Mouse (Mus musculus) lung, embryonic 15.5 days (tissue): ENCODE measurements around the gene Rsph3b. TPM values are rescaled to one million over a fixed set of nuclear protein-coding genes. Genes with fewer than 3 reads are reported as not detected.
A peak's percentile ranks its signal among the peaks of the same experiment; 100 is the strongest.

Source experiments
- ATAC-seq: fragments of 200-750 bp; cut with Nextera tagmentation; 2 replicates; pipeline ENCODE4 v1.8.0; 2017; ENCODE audit warnings: moderate number of reproducible peaks, borderline replicate concordance; ENCODE audit not compliant: low FRiP score, low TSS enrichment; ENCODE audit errors: extremely low read depth
- H3K27ac ChIP-seq: fragments of 300-500 bp; sonication (generic); 2 replicates; pipeline ENCODE4 v1.5.1; 2015; ENCODE audit warnings: moderate library complexity, mild to moderate bottlenecking, inconsistent platforms
- H3K27me3 ChIP-seq: fragments of 300-500 bp; sonication (generic); 2 replicates; pipeline ENCODE4 v1.6.1; 2015; ENCODE audit warnings: inconsistent platforms
- H3K36me3 ChIP-seq: fragments of 300-500 bp; sonication (generic); 2 replicates; pipeline ENCODE4 v1.6.1; 2015; ENCODE audit warnings: inconsistent platforms
- H3K4me1 ChIP-seq: fragments of 300-500 bp; sonication (generic); 2 replicates; pipeline ENCODE4 v1.6.1; 2015; ENCODE audit warnings: inconsistent platforms
- H3K4me2 ChIP-seq: fragments of 300-500 bp; sonication (generic); 2 replicates; pipeline ENCODE4 v1.6.1; 2015; ENCODE audit warnings: inconsistent platforms, mild to moderate bottlenecking, moderate library complexity
- H3K4me3 ChIP-seq: fragments of 300-500 bp; sonication (generic); 2 replicates; pipeline ENCODE4 v1.5.1; 2015; ENCODE audit warnings: mild to moderate bottlenecking, inconsistent platforms
- H3K9ac ChIP-seq: fragments of 300-500 bp; sonication (generic); 2 replicates; pipeline ENCODE4 v1.6.1; 2015; ENCODE audit warnings: inconsistent platforms
- H3K9me3 ChIP-seq: fragments of 300-500 bp; sonication (generic); 2 replicates; pipeline ENCODE4 v1.6.1; 2016; ENCODE audit warnings: inconsistent platforms
- WGBS: fragments of 180-500 bp; shearing (Covaris S2); methylation state at CpG from one replicate; pipeline ENCODE4 v1.1.7; 2015; 5-methylcytosine and 5-hydroxymethylcytosine counted together
- microRNA-seq: library from miRNA; unstranded; fragments of <30 nt; microRNA quantifications from one replicate; pipeline ENCODE4, GENCODE M21; 2016
- polyA plus RNA-seq: library from polyadenylated mRNA; unstranded; fragments of >200 nt; fragmentation: Nextera tagmentation; extraction: Ambion mirVana; gene quantifications from 2 replicates; pipeline ENCODE4 v1.2.1, GENCODE M21; 2015

Gene Rsph3b
- polyA plus RNA-seq, 1 experiment from 2014 or later: 43.5 TPM

- WGBS: 8% methylated on average over 4 of the region's 4 CpGs
- 0 out of 2 replicates have a peak, but pooled peaks have one; percentile 33 for ATAC-seq
- H3K4me1 ChIP-seq: peaks cover 45% of the 10 kb centered on the region
- peak overlapping the region; percentile 89 for H3K27ac ChIP-seq
- no peak overlapping the region for H3K4me3 ChIP-seq
- H3K9ac ChIP-seq: no peak overlapping the region
- H3K27me3 ChIP-seq: no peaks in the 10 kb centered on the region
- H3K36me3 ChIP-seq: no peaks in the 10 kb centered on the region
- no peaks in the 10 kb centered on the region for H3K9me3 ChIP-seq
- peak overlapping the region; percentile 25; the same call in 1 of the 2 replicates for H3K4me2 ChIP-seq
Measured at GRCm38 (mm10) chr17:6860067-6860466, 88.4 kb downstream of the Rsph3b start.

Small RNA genes lying within 50 kb of the gene (microRNA-seq; reads per million reads assigned to microRNA genes)
- not detected for gene Mir692-1

Other genes starting within 250 kb of the Rsph3b start
- gene Ezr, start 165.9 kb downstream of the Rsph3b start, polyA plus RNA-seq: 125 and 140 TPM in 2 replicates
- gene Tagap1, start 12.5 kb upstream of the Rsph3b start, polyA plus RNA-seq: 49.3 and 54.2 TPM in 2 replicates
- 272 and 279 TPM in 2 replicates for gene Rnaset2b, start 22.0 kb upstream of the Rsph3b start, polyA plus RNA-seq
- gene Gm49721, start 30.2 kb upstream of the Rsph3b start, polyA plus RNA-seq: 0.24 TPM in 1 of 2 replicates, not detected in the other
- gene Gm1604a, start 76.9 kb upstream of the Rsph3b start, polyA plus RNA-seq: not detected in 2 replicates
- gene Rps6ka2, start 221.4 kb upstream of the Rsph3b start, polyA plus RNA-seq: 11.3 and 12.9 TPM in 2 replicates